Comparison of ENCODE assay signal across 14 mouse cellular contexts in genomic region chr7:144106352-144107011, GRCm38 (mm10).
A peak's percentile ranks its signal among the peaks of the same experiment; 100 is the strongest.
DNase-seq lines count a peak whose midpoint lies in the region; ATAC-seq and TF ChIP-seq lines count a peak whose summit lies in the region.
"Had no signal": no experiment of that assay in that cellular context is flagged by ENCODE, and none has a peak within 500 bp of the region (broad histone marks: within the 10 kb centered on the region; RNA-seq: fewer than 3 reads in every experiment).

No protein-coding gene starts in this region.

- no peak for TF ChIP-seq EP300 in lung, postnatal 0 days (IDR thresholded peaks at IDR 0.05)

- H3K9ac ChIP-seq in lung, embryonic 15.5 days, result no peak overlapping the region
- no peak overlapping the region for H3K9ac ChIP-seq in lung, postnatal 0 days (replicated peaks; ENCODE audit: low read depth)
- H3K9ac ChIP-seq in forebrain, embryonic 13.5 days, result no peak overlapping the region
- H3K9ac ChIP-seq in hindbrain, postnatal 0 days (replicated peaks; ENCODE audit: low read length), result no peak overlapping the region
- no peak overlapping the region for H3K9ac ChIP-seq in neural tube, embryonic 14.5 days (replicated peaks; ENCODE audit: low read depth, low read length)
- H3K9ac ChIP-seq: heart, embryonic 15.5 days; limb, embryonic 13.5 days had no signal

- no peak overlapping the region for H3K27ac ChIP-seq in lung, embryonic 15.5 days
- H3K27ac ChIP-seq in lung, postnatal 0 days (ENCODE audit: low read length), result no peak overlapping the region
- peak overlapping the region; percentile 31; the same call in 1 of the 2 replicates for H3K27ac ChIP-seq in forebrain, embryonic 13.5 days
- H3K27ac ChIP-seq in hindbrain, postnatal 0 days, result no peak overlapping the region
- no peak overlapping the region for H3K27ac ChIP-seq in neural tube, embryonic 14.5 days (ENCODE audit: low read depth, low read length)
- H3K27ac ChIP-seq: heart, embryonic 15.5 days; limb, embryonic 13.5 days had no signal

- no peaks in the 10 kb centered on the region for H3K36me3 ChIP-seq in lung, embryonic 15.5 days
- H3K36me3 ChIP-seq in lung, postnatal 0 days (ENCODE audit: insufficient read depth, low read length), result no peaks in the 10 kb centered on the region
- H3K36me3 ChIP-seq in forebrain, embryonic 13.5 days (ENCODE audit: poor library complexity, severe bottlenecking), result no peaks in the 10 kb centered on the region
- H3K36me3 ChIP-seq in hindbrain, postnatal 0 days (ENCODE audit: insufficient read depth, low read length), result no peaks in the 10 kb centered on the region
- H3K36me3 ChIP-seq in neural tube, embryonic 14.5 days (ENCODE audit: control insufficient read depth, insufficient read depth, low read length), result no peaks in the 10 kb centered on the region
- H3K36me3 ChIP-seq: heart, embryonic 15.5 days; limb, embryonic 13.5 days had no signal

- ATAC-seq in lung, embryonic 15.5 days (ENCODE audit: borderline replicate concordance, extremely low read depth, low FRiP score, low TSS enrichment), result 0 out of 2 replicates have a peak, but pooled peaks have one; percentile 8
- ATAC-seq in lung, postnatal 0 days, result no peak
- 0 out of 2 replicates have a peak, but pooled peaks have one; percentile 30 for ATAC-seq in forebrain, embryonic 13.5 days
- ATAC-seq in hindbrain, postnatal 0 days, result peak; percentile 46
- ATAC-seq in neural tube, embryonic 14.5 days (ENCODE audit: low read depth), result peak; percentile 53; the same call in 1 of the 2 replicates

- no peak overlapping the region for H3K4me3 ChIP-seq in lung, embryonic 15.5 days
- H3K4me3 ChIP-seq in lung, postnatal 0 days (ENCODE audit: low read depth, low read length), result no peak overlapping the region
- H3K4me3 ChIP-seq in forebrain, embryonic 13.5 days, result no peak overlapping the region
- no peak overlapping the region for H3K4me3 ChIP-seq in hindbrain, postnatal 0 days (ENCODE audit: low read length)
- H3K4me3 ChIP-seq in neural tube, embryonic 14.5 days (ENCODE audit: low read depth, low read length), result no peak overlapping the region
- H3K4me3 ChIP-seq: heart, embryonic 15.5 days; limb, embryonic 13.5 days had no signal

- no peak for DNase-seq in lung, postnatal 0 days (ENCODE audit: low spot score)
- no peak for DNase-seq in hindbrain, postnatal 0 days (ENCODE audit: low spot score)
- no peak for DNase-seq in ovary, postnatal 10 days (ENCODE audit: low spot score)
- no peak for DNase-seq in right cerebral cortex, postnatal 4 days
- no peak for DNase-seq in B cell, adult 2 months
- DNase-seq: adrenal gland, adult 2 months; layer of hippocampus, adult 9-11 months; lung, adult 18-20 months; right cerebral cortex, postnatal 25 days had no signal

- no peaks in the 10 kb centered on the region for H3K4me1 ChIP-seq in lung, embryonic 15.5 days
- no peaks in the 10 kb centered on the region for H3K4me1 ChIP-seq in lung, postnatal 0 days (ENCODE audit: insufficient read depth, low read depth, low read length)
- peaks cover 21% of the 10 kb centered on the region for H3K4me1 ChIP-seq in forebrain, embryonic 13.5 days
- no peaks in the 10 kb centered on the region for H3K4me1 ChIP-seq in hindbrain, postnatal 0 days (ENCODE audit: insufficient read depth, low read length)
- H3K4me1 ChIP-seq in neural tube, embryonic 14.5 days (ENCODE audit: control insufficient read depth, insufficient read depth, low read length), result no peaks in the 10 kb centered on the region; the same call in 1 of the 2 replicates
- H3K4me1 ChIP-seq: limb, embryonic 13.5 days had no signal

- H3K9me3 ChIP-seq in lung, embryonic 15.5 days, result no peaks in the 10 kb centered on the region
- H3K9me3 ChIP-seq in lung, postnatal 0 days (ENCODE audit: low read length), result no peaks in the 10 kb centered on the region
- H3K9me3 ChIP-seq in forebrain, embryonic 13.5 days (replicated peaks), result no peaks in the 10 kb centered on the region
- no peaks in the 10 kb centered on the region for H3K9me3 ChIP-seq in hindbrain, postnatal 0 days (ENCODE audit: low read length)
- H3K9me3 ChIP-seq in neural tube, embryonic 14.5 days (ENCODE audit: control insufficient read depth, low read length), result no peaks in the 10 kb centered on the region
- H3K9me3 ChIP-seq: heart, embryonic 15.5 days; limb, embryonic 13.5 days had no signal

- no peaks in the 10 kb centered on the region for H3K27me3 ChIP-seq in lung, embryonic 15.5 days
- H3K27me3 ChIP-seq in lung, postnatal 0 days (replicated peaks; ENCODE audit: insufficient read depth, low read length), result no peaks in the 10 kb centered on the region
- no peaks in the 10 kb centered on the region for H3K27me3 ChIP-seq in forebrain, embryonic 13.5 days
- H3K27me3 ChIP-seq in hindbrain, postnatal 0 days (ENCODE audit: insufficient read depth, low read length), result no peaks in the 10 kb centered on the region
- H3K27me3 ChIP-seq in neural tube, embryonic 14.5 days (ENCODE audit: control insufficient read depth, insufficient read depth, low read length), result no peaks in the 10 kb centered on the region
- H3K27me3 ChIP-seq: heart, embryonic 15.5 days; limb, embryonic 13.5 days had no signal

- H3K4me2 ChIP-seq in lung, embryonic 15.5 days, result no peak overlapping the region
- no peak overlapping the region for H3K4me2 ChIP-seq in lung, postnatal 0 days (replicated peaks; ENCODE audit: low read depth, low read length)
- H3K4me2 ChIP-seq in forebrain, embryonic 13.5 days, result no peak overlapping the region
- no peak overlapping the region for H3K4me2 ChIP-seq in hindbrain, postnatal 0 days (ENCODE audit: low read depth, low read length)
- no peak overlapping the region for H3K4me2 ChIP-seq in neural tube, embryonic 14.5 days (ENCODE audit: low read depth, low read length)
- H3K4me2 ChIP-seq: heart, embryonic 15.5 days; limb, embryonic 13.5 days had no signal

- TF ChIP-seq CTCF in lung, postnatal 0 days (IDR thresholded peaks at IDR 0.05), result no peak
- TF ChIP-seq CTCF in hindbrain, postnatal 0 days (IDR thresholded peaks at IDR 0.05; ENCODE audit: low read depth), result no peak

- WGBS in lung, embryonic 15.5 days, result 35% methylated on average over 9 of the region's 9 CpGs
- WGBS in lung, postnatal 0 days, result 39% methylated on average over 9 of the region's 9 CpGs
- WGBS in forebrain, embryonic 13.5 days, result 16% methylated on average over 9 of the region's 9 CpGs
- 14% methylated on average over 9 of the region's 9 CpGs for WGBS in hindbrain, postnatal 0 days
- WGBS in neural tube, embryonic 14.5 days, result 14% methylated on average over 9 of the region's 9 CpGs
